Mouse (Mus musculus): ENCODE measurements around the gene Plekhj1.

The Plekhj1 gene

GRCm38 (mm10) chr10:80805322-80805721 lies 6.9 kb upstream of the Plekhj1 start:
- DNase-seq: no peak

- DNase-seq: no peak
Measured at GRCm38 (mm10) chr10:80804916-80805315, 6.5 kb upstream of the Plekhj1 start, which contains the start of gene Amh. Amh (plus strand) TSS chr10:80805243.

GRCm38 (mm10) chr10:80804340-80804739 lies 5.9 kb upstream of the Plekhj1 start:
- peak in 1 of 2 experiments; percentile 24 for DNase-seq

GRCm38 (mm10) chr10:80802996-80803395 lies 4.6 kb upstream of the Plekhj1 start:
- DNase-seq: no peak

GRCm38 (mm10) chr10:80802204-80802912 lies 3.9 kb upstream of the Plekhj1 start:
- DNase-seq: no peak

GRCm38 (mm10) chr10:80799070-80799566 lies 692 bp upstream of the Plekhj1 start:
- DNase-seq: no peak

GRCm38 (mm10) chr10:80797186-80798149 lies 958 bp downstream of the Plekhj1 start:
- DNase-seq: peak; percentile 34 to 39

- DNase-seq: no peak
Measured at GRCm38 (mm10) chr10:80796307-80796848, 2.0 kb downstream of the Plekhj1 start.

GRCm38 (mm10) chr10:80794750-80795149 lies 3.7 kb downstream of the Plekhj1 start:
- no peak for DNase-seq

- DNase-seq: no peak
Measured at GRCm38 (mm10) chr10:80793803-80794202, 4.6 kb downstream of the Plekhj1 start.

- no peak for DNase-seq
Measured at GRCm38 (mm10) chr10:80793033-80793784, 5.2 kb downstream of the Plekhj1 start.

GRCm38 (mm10) chr10:80792175-80793032 lies 6.0 kb downstream of the Plekhj1 start:
- peak; percentile 71 to 85 for DNase-seq

- peak in 1 of 2 experiments; percentile 45 for DNase-seq
Measured at GRCm38 (mm10) chr10:80791476-80792174, 6.8 kb downstream of the Plekhj1 start.

- no peak for DNase-seq
Measured at GRCm38 (mm10) chr10:80790761-80791404, 7.5 kb downstream of the Plekhj1 start.

- no peak for DNase-seq
Measured at GRCm38 (mm10) chr10:80787517-80787916, 10.9 kb downstream of the Plekhj1 start.

GRCm38 (mm10) chr10:80785963-80786362 lies 12.5 kb downstream of the Plekhj1 start:
- DNase-seq: no peak

- DNase-seq: no peak
Measured at GRCm38 (mm10) chr10:80784871-80785270, 13.6 kb downstream of the Plekhj1 start.

- DNase-seq: no peak
Measured at GRCm38 (mm10) chr10:80784302-80784701, 14.1 kb downstream of the Plekhj1 start.

- DNase-seq: no peak
Measured at GRCm38 (mm10) chr10:80779565-80779964, 18.9 kb downstream of the Plekhj1 start.

GRCm38 (mm10) chr10:80777123-80777522 lies 21.3 kb downstream of the Plekhj1 start:
- no peak for DNase-seq

Measured in thymus, postnatal 36 days (tissue).